Mouse (Mus musculus) CD8-positive naive resting alpha-beta T cell, adult 57 days (primary cell): ENCODE results near the gene Zfp593. TPM values are rescaled to one million over a fixed set of nuclear protein-coding genes. Genes with fewer than 3 reads are reported as not detected.

Source experiments
- total RNA-seq: library from RNA; stranded (reverse); gene quantifications from one replicate; pipeline ENCODE4 v1.2.4, GENCODE M21; 2023

The Zfp593 gene
- 26.3 TPM for total RNA-seq

GRCm38 (mm10) chr4:134245148-134245843, at the start of gene Zfp593:
Gene Zfp593 (minus strand): TSS chr4:134245592.

GRCm38 (mm10) chr4:134287575-134288025, 42.2 kb upstream of the Zfp593 start, which contains the start of gene Pdik1l:
Gene Pdik1l (minus strand): TSS chr4:134287895.

GRCm38 (mm10) chr4:134253722-134254324, 8.4 kb upstream of the Zfp593 start, which contains the start of gene Grrp1:
Gene Grrp1 (minus strand): TSS chr4:134254106.

GRCm38 (mm10) chr4:134246719-134247258, 1.4 kb upstream of the Zfp593 start, which contains the start of gene Gm30191:
Gene Gm30191 (plus strand): TSS chr4:134246935.

GRCm38 (mm10) chr4:134243516-134244250, 1.7 kb downstream of the Zfp593 start, which contains the start of gene E130218I03Rik:
Gene E130218I03Rik (plus strand): TSS chr4:134243662.

GRCm38 (mm10) chr4:134238279-134238651, 7.1 kb downstream of the Zfp593 start, which contains the start of gene Cnksr1:
Gene Cnksr1 (minus strand): TSS chr4:134238399.

GRCm38 (mm10) chr4:134227194-134227593, 18.2 kb downstream of the Zfp593 start, which contains the start of gene Catsper4:
Gene Catsper4 (minus strand): TSS chr4:134227383.

GRCm38 (mm10) chr4:134202904-134203303, 42.5 kb downstream of the Zfp593 start, which contains the start of gene Gm7534:
Gene Gm7534 (minus strand): TSS chr4:134203004.

Other genes starting within 250 kb of the Zfp593 start
- gene Dhdds, start 244.7 kb downstream of the Zfp593 start, total RNA-seq, result 30.0 TPM
- not detected for gene Lin28a, start 226.8 kb downstream of the Zfp593 start, total RNA-seq
- gene Zfp683, start 191.8 kb downstream of the Zfp593 start, total RNA-seq, result 2.2 TPM
- 6.2 TPM for gene Crybg2, start 184.8 kb downstream of the Zfp593 start, total RNA-seq
- gene Cd52, start 150.5 kb downstream of the Zfp593 start, total RNA-seq, result 1,033 TPM
- 269 TPM for gene Ubxn11, start 143.0 kb downstream of the Zfp593 start, total RNA-seq
- 449 TPM for gene Sh3bgrl3, start 116.8 kb downstream of the Zfp593 start, total RNA-seq
- 26.5 TPM for gene Cep85, start 58.5 kb downstream of the Zfp593 start, total RNA-seq
- not detected for gene Gm7534, start 42.6 kb downstream of the Zfp593 start, total RNA-seq
- not detected for gene Catsper4, start 18.2 kb downstream of the Zfp593 start, total RNA-seq
- gene Cnksr1, start 7.2 kb downstream of the Zfp593 start, total RNA-seq, result 0.21 TPM
- gene E130218I03Rik, start 1.9 kb downstream of the Zfp593 start, total RNA-seq, result not detected
- not detected for gene Gm30191, start 1.3 kb upstream of the Zfp593 start, total RNA-seq
- not detected for gene Grrp1, start 8.5 kb upstream of the Zfp593 start, total RNA-seq
- 10.2 TPM for gene Pdik1l, start 42.3 kb upstream of the Zfp593 start, total RNA-seq
- gene Trim63, start 69.5 kb upstream of the Zfp593 start, total RNA-seq, result not detected
- gene Slc30a2, start 97.6 kb upstream of the Zfp593 start, total RNA-seq, result not detected
- gene Extl1, start 138.3 kb upstream of the Zfp593 start, total RNA-seq, result 0.55 TPM
- gene Pafah2, start 150.7 kb upstream of the Zfp593 start, total RNA-seq, result 1.5 TPM
- gene Stmn1, start 222.7 kb upstream of the Zfp593 start, total RNA-seq, result 17.1 TPM